Mouse (Mus musculus) ES-Bruce4 (cell line): ENCODE data around the gene Chil1.

Source experiments
- CTCF ChIP-seq: IDR thresholded peaks from one replicate; pipeline ENCODE4 v1.8.1; 2011; ENCODE audit warnings: low read depth, low read length
- POLR2A ChIP-seq: IDR thresholded peaks from one replicate; pipeline ENCODE4 v1.8.1; 2011; ENCODE audit warnings: low read length; ENCODE audit not compliant: insufficient read depth

DNA sequence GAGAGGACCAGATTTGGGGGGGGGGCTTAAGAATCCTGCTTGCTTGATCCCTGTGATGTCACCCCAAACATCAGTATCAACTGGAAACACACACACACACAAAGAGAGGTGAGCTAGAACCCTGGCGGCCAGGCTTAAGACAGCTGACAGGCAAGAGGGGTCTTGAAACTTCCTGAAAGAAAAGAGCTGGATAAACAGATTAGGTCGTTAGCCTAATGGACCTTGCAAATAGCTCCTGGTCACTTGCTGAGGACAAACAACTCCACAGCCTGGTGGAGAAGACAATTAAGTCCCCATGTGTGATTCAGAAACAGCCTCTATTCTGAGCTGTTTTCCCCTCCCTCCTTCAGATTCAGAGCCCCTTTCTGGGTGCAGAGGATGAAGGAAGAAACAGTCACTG, 29.7 kb downstream of the Chil1 start:
- TF ChIP-seq CTCF = no peak
- TF ChIP-seq POLR2A = no peak
